Mouse (Mus musculus) liver, adult 2 months (tissue): ENCODE data around the gene Sept9. TPM values are rescaled to one million over a fixed set of nuclear protein-coding genes. Genes with fewer than 3 reads are reported as not detected.

Experiments
- DNase-seq: peaks from one replicate; pipeline ENCODE4 v3.0.0-alpha.2; 2011; ENCODE audit warnings: low read depth, low spot score; ENCODE audit errors: extremely low read depth
- H3K27ac ChIP-seq: fragments of 200-500 bp; replicated peaks from 2 replicates; pipeline ENCODE4 v1.5.1; 2012; ENCODE audit warnings: low read depth, mild to moderate bottlenecking, control low read depth, inconsistent platforms, low read length; ENCODE audit not compliant: insufficient read depth
- H3K27me3 ChIP-seq: fragments of 200-500 bp; 2 replicates; pipeline ENCODE4 v1.6.1; 2012; ENCODE audit warnings: mild to moderate bottlenecking, moderate library complexity, low read length, inconsistent platforms; ENCODE audit not compliant: control insufficient read depth, insufficient read depth
- H3K36me3 ChIP-seq: fragments of 200-500 bp; 2 replicates; pipeline ENCODE4 v1.6.1; 2012; ENCODE audit warnings: low read length, inconsistent platforms; ENCODE audit not compliant: control insufficient read depth, insufficient read depth
- H3K4me1 ChIP-seq: fragments of 200-500 bp; 2 replicates; pipeline ENCODE4 v1.6.1; 2011; ENCODE audit warnings: low read length; ENCODE audit not compliant: control insufficient read depth, insufficient read depth
- H3K4me3 ChIP-seq: fragments of 200-500 bp; 2 replicates; pipeline ENCODE4 v1.5.1; 2011; ENCODE audit warnings: low read depth, mild to moderate bottlenecking, control low read depth, low read length, moderate library complexity; ENCODE audit not compliant: insufficient read depth
- H3K79me2 ChIP-seq: fragments of 200-500 bp; 2 replicates; pipeline ENCODE4 v1.6.1; 2012; ENCODE audit warnings: inconsistent platforms, mild to moderate bottlenecking, low read length, moderate library complexity; ENCODE audit not compliant: control insufficient read depth, insufficient read depth
- H3K9ac ChIP-seq: fragments of 200-500 bp; 2 replicates; pipeline ENCODE4 v1.6.1; 2012; ENCODE audit warnings: low read depth, mild to moderate bottlenecking, control low read depth, inconsistent platforms, low read length
- CTCF ChIP-seq: fragments of 200-500 bp; IDR thresholded peaks from 2 replicates; pipeline ENCODE4 v1.5.1; 2011; ENCODE audit warnings: low read depth, low read length, control low read depth
- POLR2A ChIP-seq: fragments of 200-500 bp; IDR thresholded peaks from 2 replicates; pipeline ENCODE4 v1.6.1; 2011; ENCODE audit warnings: low read length, control low read depth; ENCODE audit not compliant: insufficient read depth; ENCODE audit errors: extremely low read depth
- WGBS: fragments of 180-500 bp; shearing (Covaris S2); methylation state at CpG from one replicate; pipeline ENCODE4 v1.1.7; 2018; 5-methylcytosine and 5-hydroxymethylcytosine counted together
- polyA plus RNA-seq: library from polyadenylated mRNA; depleted of rRNA; stranded (reverse); fragments of >200 nt; gene quantifications from 2 replicates; pipeline ENCODE4 v1.2.3, GENCODE M21; 2012
- total RNA-seq: library from RNA; depleted of rRNA; stranded (reverse); fragments of >200 nt; gene quantifications from 2 replicates; pipeline ENCODE4 v1.2.3, GENCODE M21; 2014

Gene Sept9
- total and polyA plus RNA-seq, 2 experiments, result 18.8 to 21.2 TPM

DNA sequence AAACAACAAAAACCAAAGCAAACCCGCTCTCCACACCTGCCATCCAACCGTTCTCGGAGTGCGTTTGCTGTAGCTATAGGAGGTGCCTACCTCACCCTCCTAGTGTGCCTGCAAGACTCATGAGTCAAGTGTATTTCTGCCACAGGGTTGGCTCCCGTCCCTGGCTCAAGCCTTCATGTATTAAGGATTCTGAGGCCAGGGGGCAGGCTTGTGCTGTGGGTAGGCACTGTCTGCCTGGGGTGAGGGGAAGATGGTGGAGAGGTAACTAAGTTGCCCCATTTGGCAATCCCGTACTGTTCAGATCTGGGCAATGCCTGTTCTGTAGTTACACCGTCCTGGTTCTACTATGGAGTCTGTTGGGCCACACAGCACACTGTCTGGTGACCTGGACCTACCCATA is 114.6 kb downstream of the Sept9 start:
- DNase-seq, result peak; percentile 88
- Histone ChIP-seq H3K27ac (peak overlapping the region; percentile 50), H3K4me1 (peaks cover 82% of the 10 kb centered on the region), H3K9ac (no peak overlapping the region), H3K36me3 (no peaks in the 10 kb centered on the region), H3K27me3 (no peaks in the 10 kb centered on the region), H3K4me3 (no peak overlapping the region), H3K79me2 (peaks cover 49% of the 10 kb centered on the region; the same call in 1 of the 2 replicates)
- TF ChIP-seq CTCF (peak; percentile 81), POLR2A (no peak)
- 41% methylated on average over 7 of the region's 7 CpGs for WGBS

DNA sequence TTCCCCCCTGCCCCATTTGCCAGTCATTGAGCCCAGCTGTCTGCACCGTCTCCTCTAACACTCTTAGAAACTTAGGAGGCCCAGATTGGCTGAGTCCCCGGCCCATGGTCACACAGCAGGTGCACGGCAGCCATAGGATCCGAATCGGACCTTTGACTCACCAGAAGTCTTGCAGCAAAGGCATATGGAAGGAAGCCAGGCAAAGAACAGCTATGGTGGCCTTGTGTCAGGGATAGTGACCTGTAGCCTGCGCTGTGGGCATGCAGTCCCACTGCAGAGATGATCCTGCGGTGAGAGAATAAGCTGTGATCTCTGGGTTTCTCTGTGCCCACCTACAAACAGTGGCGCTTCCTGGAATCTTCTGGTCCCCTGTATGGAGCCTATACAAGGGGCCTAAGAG is 115.1 kb downstream of the Sept9 start:
- Histone ChIP-seq H3K27ac (peak overlapping the region; percentile 50), H3K9ac (no peak overlapping the region)

DNA sequence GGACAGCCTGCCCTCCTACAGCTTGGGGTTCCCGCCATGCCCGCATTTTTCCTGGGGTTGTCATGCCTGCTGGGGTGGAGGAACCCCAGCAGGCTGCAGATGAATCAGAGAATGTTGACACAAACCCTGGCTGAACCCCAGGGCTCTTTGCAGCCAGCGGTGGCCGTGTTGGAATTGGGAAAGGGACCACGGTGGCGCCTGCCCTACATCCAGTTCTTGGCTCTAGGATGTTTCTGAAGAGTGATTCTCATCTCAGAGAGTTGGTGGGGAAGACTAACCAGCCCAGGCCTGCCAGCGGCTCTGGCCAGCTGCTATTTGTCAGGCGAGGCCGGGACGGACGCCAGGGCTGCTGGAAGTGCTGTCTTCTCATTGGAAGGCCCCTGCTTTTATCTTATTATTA is 115.8 kb downstream of the Sept9 start:
- Histone ChIP-seq H3K79me2 (peaks cover 50% of the 10 kb centered on the region; the same call in 1 of the 2 replicates), H3K9ac (peak overlapping the region; percentile 29), H3K36me3 (no peaks in the 10 kb centered on the region), H3K27me3 (no peaks in the 10 kb centered on the region), H3K4me1 (peaks cover 76% of the 10 kb centered on the region), H3K4me3 (no peak overlapping the region), H3K27ac (peak overlapping the region; percentile 50)
- WGBS, result 17% methylated on average over 11 of the region's 11 CpGs
- peak; percentile 84 for DNase-seq
- TF ChIP-seq POLR2A (no peak), CTCF (no peak)

More for the DNA sequence above, 115.1 kb downstream of the Sept9 start:
- Histone ChIP-seq H3K27me3 (no peaks in the 10 kb centered on the region), H3K4me3 (no peak overlapping the region), H3K36me3 (no peaks in the 10 kb centered on the region), H3K79me2 (peaks cover 49% of the 10 kb centered on the region; the same call in 1 of the 2 replicates), H3K4me1 (peaks cover 81% of the 10 kb centered on the region)
- WGBS, result 41% methylated on average over 8 of the region's 8 CpGs
- TF ChIP-seq CTCF (no peak), POLR2A (no peak)
- DNase-seq, result peak; percentile 74

DNA sequence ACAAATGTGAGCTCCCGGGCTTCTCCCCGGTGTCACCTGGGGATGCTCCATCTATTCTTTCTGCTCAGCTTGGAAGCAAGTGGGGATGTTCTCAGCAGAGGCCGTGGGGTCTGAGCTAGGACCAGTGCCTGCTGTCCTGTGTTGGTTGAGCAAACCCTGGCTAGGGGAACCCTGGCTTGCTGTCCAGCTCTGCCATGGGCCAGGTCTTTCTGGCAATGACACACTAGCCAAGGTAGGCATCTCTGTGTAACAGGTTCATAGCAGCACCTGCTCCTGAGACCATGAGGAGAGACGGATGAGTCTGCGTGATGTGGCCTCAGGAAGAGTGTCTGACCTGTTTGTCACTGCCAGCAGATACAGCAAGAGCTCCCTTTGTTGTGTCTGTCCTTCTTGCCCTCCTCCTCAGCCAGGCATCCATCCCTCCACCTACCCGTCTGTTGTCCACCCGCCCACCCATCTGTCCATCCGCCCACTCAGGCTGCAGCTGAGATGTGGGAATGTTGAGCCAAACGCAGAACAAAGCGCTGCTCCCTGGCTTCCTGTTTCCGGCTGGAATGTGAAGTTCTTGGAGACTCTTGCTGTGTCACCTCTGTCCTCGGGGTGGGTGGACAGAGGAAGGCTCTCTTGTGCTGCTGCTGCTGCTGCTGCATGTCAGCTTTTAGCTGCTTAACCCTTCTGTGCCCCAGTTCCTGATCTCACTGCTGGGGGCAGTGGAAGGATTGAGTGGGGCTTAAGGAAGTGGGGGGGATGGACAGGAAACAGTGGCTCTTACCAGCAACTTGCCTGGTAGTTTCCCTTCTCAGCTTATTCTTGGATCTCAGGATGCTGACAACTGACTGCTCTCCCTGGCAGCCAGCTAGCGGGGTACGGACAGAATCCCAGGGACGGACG is 117.2 kb downstream of the Sept9 start:
- H3K79me2 ChIP-seq, result peaks cover 51% of the 10 kb centered on the region; the same call in 1 of the 2 replicates
- no peak overlapping the region for H3K4me3 ChIP-seq
- DNase-seq, result no peak
- H3K27ac ChIP-seq, result peak overlapping the region; percentile 52
- TF ChIP-seq POLR2A (no peak), CTCF (no peak)
- H3K36me3 ChIP-seq, result no peaks in the 10 kb centered on the region
- no peak overlapping the region for H3K9ac ChIP-seq
- peaks cover 72% of the 10 kb centered on the region for H3K4me1 ChIP-seq
- H3K27me3 ChIP-seq, result no peaks in the 10 kb centered on the region
- WGBS, result 65% methylated on average over 16 of the region's 16 CpGs

DNA sequence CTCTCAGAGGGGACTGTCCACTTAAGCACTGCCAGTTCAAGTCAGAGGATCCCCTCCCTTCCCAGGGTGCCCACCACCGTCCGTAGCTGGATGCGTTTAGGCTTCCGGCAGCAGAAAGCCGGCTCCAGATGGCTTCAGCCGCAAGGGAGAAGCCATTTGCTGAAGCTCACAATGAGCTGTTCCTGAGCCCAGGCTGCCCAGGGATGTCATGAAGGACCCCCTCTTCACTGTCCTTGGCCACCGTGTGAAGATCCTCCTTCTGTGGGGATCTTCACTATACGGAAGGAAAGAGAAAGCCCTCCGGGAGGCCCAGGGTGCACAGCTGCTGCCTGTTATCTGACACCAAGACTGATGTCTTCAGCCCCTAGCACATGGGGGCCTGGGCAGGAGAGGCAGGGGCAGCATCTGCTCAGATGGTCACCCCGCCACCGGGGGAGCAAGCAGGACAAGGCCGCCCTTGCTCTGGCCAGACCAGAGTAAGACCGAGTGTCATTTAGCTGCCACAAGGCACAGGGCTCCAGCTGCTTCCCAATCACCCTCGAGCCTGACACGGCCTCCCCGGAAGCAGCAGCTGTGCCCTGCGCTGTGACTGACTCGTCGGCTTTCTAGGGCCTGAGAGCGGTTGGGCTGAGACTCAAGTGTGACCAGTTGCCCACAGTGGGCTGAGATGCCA is 118.1 kb downstream of the Sept9 start:
- 59% methylated on average over 20 of the region's 20 CpGs for WGBS
- Histone ChIP-seq H3K36me3 (no peaks in the 10 kb centered on the region), H3K27ac (peak overlapping the region; percentile 52), H3K27me3 (no peaks in the 10 kb centered on the region), H3K9ac (peak overlapping the region; percentile 39), H3K4me3 (no peak overlapping the region), H3K4me1 (peaks cover 70% of the 10 kb centered on the region), H3K79me2 (peaks cover 57% of the 10 kb centered on the region)
- DNase-seq, result no peak
- TF ChIP-seq POLR2A, result no peak
- no peak for TF ChIP-seq CTCF

DNA sequence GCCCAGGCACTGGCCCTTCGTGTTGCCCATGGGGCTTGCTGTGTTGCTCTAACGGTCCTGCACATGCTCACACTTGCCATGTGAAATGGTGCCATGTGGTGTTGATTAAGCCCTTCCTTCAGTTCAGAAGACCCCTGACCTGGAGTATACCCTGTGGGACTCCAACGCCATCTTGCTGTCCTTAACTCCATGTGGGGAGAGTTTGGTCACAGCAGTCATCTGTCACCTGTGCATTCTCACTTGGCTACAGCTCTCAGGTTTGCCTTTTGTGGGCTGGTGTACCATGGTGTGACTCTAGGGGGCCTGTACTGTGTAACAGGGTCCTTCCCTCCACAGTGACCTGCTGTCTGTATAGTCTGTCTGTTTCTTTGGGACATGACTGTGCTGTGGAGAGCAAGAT is 118.7 kb downstream of the Sept9 start:
- Histone ChIP-seq H3K9ac (no peak overlapping the region), H3K4me3 (no peak overlapping the region), H3K79me2 (peaks cover 59% of the 10 kb centered on the region), H3K27me3 (no peaks in the 10 kb centered on the region), H3K4me1 (peaks cover 67% of the 10 kb centered on the region), H3K36me3 (no peaks in the 10 kb centered on the region), H3K27ac (peak overlapping the region; percentile 52)
- no peak for DNase-seq
- 80% methylated on average over 3 of the region's 3 CpGs for WGBS
- TF ChIP-seq POLR2A (no peak), CTCF (no peak)
